Mouse (Mus musculus): ENCODE results near the gene Sik1.
"Not testable (repeated sequence)": the region's sequence is repeated elsewhere in the genome, so short reads cannot be mapped to it uniquely, and the experiment has no call there.

Sik1 gene

GRCm38 (mm10) chr17:31855597-31856518 is at the start of gene Sik1:
Gene Sik1, minus strand, starts transcription at chr17:31855804.
- DNase-seq (ENCODE audit: low read depth in 2 of 2, low spot score in 2 of 2) = peak; percentile 96 to 98

GRCm38 (mm10) chr17:31905201-31905790 is 49.7 kb upstream of the Sik1 start:
- no peak for DNase-seq (ENCODE audit: low read depth in 2 of 2, low spot score in 2 of 2)

DNA sequence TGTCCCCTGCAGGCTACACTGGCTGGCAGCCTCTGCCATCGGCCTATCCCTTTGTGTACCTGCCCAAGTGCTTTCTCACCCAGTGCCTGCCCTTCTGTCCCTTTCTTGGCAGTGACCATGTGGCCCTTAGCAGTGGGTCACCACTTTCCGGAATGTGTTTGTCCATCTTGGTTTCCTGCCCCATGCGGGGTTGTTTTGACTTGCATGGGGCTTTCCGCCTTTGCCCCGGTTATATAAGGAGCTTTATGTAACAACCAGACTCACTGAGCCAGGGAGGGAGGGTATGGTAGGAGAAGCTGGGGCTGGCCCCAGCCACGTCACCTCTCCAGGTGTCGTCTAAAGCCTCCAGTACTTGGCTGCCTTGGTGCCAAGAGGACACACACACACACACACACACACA is 48.4 kb upstream of the Sik1 start:
- no peak for DNase-seq (ENCODE audit: low read depth in 2 of 2, low spot score in 2 of 2)

DNA sequence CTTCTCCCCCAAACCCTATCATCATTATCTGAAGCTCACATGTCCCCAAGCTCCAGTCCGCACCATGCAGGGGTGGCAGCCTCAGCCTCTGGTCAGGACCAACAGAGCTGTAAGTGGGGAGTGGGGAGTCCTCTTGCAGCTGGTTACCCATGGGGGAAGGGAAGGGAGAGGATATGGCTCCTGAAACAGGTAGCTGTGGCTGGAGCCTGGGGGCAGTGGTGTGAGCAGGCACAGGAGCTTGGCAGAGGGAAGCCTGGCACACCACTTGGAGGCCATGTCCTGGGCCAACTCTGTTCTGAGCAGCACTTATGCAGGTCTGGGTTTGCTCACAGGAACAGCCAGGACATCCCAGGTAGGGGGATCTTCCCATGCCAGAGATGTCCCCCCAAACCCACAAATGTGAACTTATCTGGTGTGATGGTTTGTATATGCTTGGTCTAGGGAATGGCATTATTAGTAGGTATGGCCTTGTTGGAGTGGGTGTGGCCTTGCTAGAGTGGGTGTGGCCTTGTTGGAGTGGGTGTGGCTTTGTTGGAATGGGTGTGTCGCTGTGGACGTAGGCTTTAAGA is 47.1 kb upstream of the Sik1 start:
- DNase-seq (ENCODE audit: low read depth in 2 of 2, low spot score in 2 of 2) = no peak

- DNase-seq (ENCODE audit: low read depth in 2 of 2, low spot score in 2 of 2) = no peak
Measured at GRCm38 (mm10) chr17:31901461-31902204, 46.0 kb upstream of the Sik1 start.

DNA sequence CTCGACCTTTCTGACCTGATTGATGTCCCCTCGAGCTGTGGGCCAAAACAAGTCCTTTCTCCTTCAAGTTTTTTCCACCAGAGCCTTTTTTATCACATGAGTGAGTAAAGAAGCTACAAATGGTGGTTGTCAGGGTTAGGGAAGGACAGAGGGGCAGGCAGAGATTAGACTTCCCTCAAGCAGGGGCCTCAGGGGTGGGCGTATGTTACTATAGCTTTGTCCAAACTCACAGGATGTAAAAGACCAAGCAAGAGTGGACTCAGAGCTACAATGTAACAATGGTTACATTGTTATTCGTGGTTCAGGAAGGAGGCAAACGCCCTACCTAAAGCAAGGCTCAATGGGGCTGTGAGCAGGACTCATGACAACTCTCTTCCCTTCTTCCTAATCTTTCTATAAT is 43.3 kb upstream of the Sik1 start:
- DNase-seq (ENCODE audit: low read depth in 2 of 2, low spot score in 2 of 2) = no peak

DNA sequence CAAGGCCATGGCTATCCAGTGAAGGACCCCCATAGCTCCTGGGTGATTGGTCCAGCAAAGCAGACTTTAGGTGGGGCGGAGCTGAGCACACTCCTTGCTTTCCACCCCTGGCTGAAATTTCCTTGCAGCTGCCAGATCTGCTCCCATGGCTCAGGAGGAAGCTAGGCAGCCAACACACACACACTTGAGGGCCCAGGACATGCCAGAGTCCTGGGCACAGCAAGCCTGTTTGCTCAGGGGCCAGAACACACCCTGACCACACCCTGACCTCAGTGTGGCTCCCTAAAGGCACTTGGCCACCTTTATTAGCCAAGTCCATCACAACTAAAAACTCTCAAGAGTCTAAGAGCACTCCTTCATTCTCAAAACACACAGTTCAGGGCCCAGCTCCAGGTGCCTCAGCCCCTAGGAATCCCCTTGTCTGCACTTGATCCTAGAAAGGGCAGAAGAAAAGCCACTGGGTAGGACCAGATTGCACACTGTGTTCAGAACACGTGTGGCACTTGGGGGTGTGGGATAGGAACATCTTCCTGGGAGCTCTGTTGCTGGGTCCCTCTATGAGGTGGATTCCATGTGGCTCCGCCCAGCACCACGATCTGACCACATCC is 41.7 kb upstream of the Sik1 start:
- DNase-seq (ENCODE audit: low read depth in 2 of 2, low spot score in 2 of 2) = no peak

- DNase-seq (ENCODE audit: low read depth in 2 of 2, low spot score in 2 of 2) = no peak
Measured at GRCm38 (mm10) chr17:31896751-31897150, 41.1 kb upstream of the Sik1 start.

GRCm38 (mm10) chr17:31896311-31896710 is 40.7 kb upstream of the Sik1 start:
- DNase-seq (ENCODE audit: low read depth in 2 of 2, low spot score in 2 of 2) = no peak

- DNase-seq (ENCODE audit: low read depth in 2 of 2, low spot score in 2 of 2) = no peak
Measured at GRCm38 (mm10) chr17:31893371-31894060, 37.9 kb upstream of the Sik1 start.

GRCm38 (mm10) chr17:31892750-31893149 is 37.1 kb upstream of the Sik1 start:
- no peak for DNase-seq (ENCODE audit: low read depth in 2 of 2, low spot score in 2 of 2)

GRCm38 (mm10) chr17:31891858-31892257 is 36.3 kb upstream of the Sik1 start:
- no peak for DNase-seq (ENCODE audit: low read depth in 2 of 2, low spot score in 2 of 2)

- DNase-seq (ENCODE audit: low read depth in 2 of 2, low spot score in 2 of 2) = no peak
Measured at GRCm38 (mm10) chr17:31890311-31890951, 34.8 kb upstream of the Sik1 start.

GRCm38 (mm10) chr17:31889446-31890201 is 34.0 kb upstream of the Sik1 start:
- no peak for DNase-seq (ENCODE audit: low read depth in 2 of 2, low spot score in 2 of 2)

DNA sequence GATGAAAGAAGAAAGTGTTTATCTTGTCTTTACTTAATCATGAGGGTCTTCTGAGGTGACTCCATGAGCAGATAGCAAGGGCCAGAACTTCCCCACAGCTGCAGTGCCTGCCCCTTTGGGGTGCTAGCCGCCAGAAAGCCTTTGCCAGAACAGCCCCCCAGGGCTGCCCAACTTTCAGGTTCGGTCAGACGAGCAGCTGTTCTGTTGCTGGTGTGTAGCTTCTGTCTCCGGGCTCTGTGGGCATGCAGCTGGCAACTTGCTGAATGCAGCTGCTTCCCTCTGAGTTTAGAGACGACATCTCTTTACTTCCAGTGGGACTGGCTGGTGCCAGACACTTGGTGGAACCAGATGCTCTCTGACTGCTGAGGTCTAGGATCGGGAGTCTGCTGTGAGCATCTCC is 32.9 kb upstream of the Sik1 start:
- DNase-seq (ENCODE audit: low read depth in 2 of 2, low spot score in 2 of 2) = no peak

- not testable (repeated sequence) for DNase-seq (ENCODE audit: low read depth in 2 of 2, low spot score in 2 of 2)
Measured at GRCm38 (mm10) chr17:31884676-31885075, 29.1 kb upstream of the Sik1 start.

- DNase-seq (ENCODE audit: low read depth in 2 of 2, low spot score in 2 of 2) = no peak
Measured at GRCm38 (mm10) chr17:31879406-31879805, 23.8 kb upstream of the Sik1 start.

- no peak for DNase-seq (ENCODE audit: low read depth in 2 of 2, low spot score in 2 of 2)
Measured at GRCm38 (mm10) chr17:31877650-31878141, 22.1 kb upstream of the Sik1 start.

DNA sequence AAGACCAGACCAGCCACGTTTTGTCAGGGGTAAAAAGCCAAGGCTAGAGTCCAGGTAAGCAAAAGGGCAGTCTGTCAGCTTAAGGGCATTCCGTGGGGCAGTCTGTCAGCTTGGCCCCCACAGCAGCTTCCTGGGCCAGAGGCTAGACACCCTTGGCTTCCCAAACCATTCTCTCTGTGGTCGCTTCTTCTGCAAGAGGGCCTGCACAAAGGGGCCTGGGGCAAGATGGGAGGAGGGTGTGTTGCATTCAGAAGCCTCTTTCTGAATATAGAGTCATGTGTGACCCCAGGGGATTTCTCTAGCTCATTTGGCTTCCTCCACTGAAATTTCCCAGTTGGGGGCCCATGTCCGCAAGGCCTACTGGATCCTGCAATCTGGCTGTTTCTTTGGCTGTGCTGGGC is 21.6 kb upstream of the Sik1 start:
- DNase-seq (ENCODE audit: low read depth in 2 of 2, low spot score in 2 of 2) = no peak
